Mouse (Mus musculus) embryo, embryonic 11 days (tissue): ENCODE measurements around the gene 6430571L13Rik.
"Not testable (repeated sequence)": the region's sequence is repeated elsewhere in the genome, so short reads cannot be mapped to it uniquely, and the experiment has no call there.

Experiments
- DNase-seq: peaks from one replicate; pipeline ENCODE4 v3.0.0-alpha.2; 2015

Gene 6430571L13Rik

DNA sequence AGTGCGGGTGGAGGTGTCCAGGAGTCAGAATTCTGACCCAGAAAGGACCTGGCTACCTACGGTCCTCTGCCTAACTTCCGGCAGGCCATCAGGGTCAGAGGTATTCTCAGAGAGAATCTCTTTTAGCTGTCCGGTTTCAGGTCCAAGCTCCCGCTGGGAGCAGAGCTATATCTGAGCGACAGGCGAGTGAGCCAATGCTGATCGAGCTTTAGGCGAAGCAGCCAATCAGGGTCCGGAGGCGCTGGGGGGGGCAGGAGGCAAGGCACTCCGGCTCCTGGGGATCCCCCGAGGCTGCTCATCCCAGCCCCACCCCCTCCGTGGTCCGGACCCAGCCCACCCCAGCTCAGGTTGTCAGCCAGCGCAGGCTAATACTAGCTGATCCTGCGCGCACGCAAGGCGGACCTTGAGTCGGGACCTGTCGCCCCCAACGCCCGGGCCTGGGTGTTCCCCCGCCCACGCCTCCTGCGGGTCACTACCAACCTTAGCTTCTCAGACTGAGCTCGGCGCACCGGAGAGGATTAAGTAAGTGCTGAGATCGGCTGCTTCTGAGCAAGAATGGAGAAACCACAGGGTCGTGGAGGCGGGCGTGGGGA lies at the start of gene 6430571L13Rik:
Gene 6430571L13Rik, plus strand, starts transcription at position 336 of the 593 bp plus-strand sequence.
- peak; percentile 95 for DNase-seq

DNA sequence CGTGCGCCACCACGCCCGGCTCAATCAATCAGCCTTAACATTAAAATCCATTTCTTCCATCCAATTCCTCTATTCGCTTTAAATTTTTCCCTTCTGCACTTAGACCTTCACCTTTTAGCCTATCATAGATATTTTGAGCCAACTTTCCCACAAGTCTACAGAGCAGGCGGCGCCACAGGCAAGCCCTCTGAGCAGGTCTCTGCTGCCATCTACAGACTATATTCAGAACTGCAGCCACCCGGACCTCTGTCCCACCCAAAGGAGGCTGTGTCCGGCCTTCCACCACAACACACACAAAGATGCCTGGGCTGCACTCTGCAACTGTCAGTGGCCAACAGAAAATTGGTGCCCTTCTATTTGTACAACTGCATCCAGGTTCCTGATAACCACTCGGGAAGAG lies 49.5 kb upstream of the 6430571L13Rik start:
- peak; percentile 81 for DNase-seq

DNA sequence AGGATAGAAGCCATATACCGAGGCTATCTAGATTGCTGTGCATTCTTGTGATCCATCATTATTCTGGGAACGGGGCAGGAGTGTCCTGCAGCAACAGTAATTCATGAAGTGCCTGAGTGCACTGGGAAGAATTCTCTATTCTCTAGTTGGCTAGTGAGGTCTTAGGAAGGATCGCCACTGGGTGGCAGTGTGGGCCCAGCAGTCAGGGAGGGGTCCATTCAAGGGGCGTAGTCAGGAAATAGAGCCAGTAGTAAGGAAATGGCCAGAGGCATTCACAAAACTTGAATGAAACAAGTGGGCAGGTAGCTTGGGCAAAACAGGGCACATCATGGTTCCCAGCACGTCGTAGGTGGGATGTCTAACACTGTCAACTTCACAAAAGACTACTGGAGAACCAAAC lies 46.2 kb upstream of the 6430571L13Rik start:
- peak; percentile 83 for DNase-seq

DNA sequence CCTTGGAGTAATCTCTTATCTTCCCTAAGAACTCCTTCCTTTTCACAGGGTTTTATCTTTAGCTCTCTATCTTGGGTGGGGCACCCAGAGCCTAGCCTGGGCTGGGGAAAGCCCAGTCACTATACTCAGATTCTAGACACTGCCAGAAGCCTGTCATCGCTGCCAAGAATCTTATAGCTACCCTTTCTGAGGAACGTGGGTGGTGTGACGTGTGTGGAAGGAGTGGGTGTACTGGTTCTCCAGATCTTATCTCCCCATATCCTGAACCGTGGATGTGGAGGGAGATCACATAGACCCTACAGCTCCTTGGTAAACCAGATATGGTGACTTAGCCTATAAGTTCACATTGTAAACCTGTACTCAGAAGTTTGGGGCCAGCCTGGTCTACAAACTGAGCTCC lies 44.8 kb upstream of the 6430571L13Rik start:
- DNase-seq: no peak

DNA sequence AAGGTAGTCTGAATTCAATTTTAAA lies 44.6 kb upstream of the 6430571L13Rik start, which contains the start of gene Cish:
Gene Cish, plus strand, starts transcription at position 11 of the 25 bp plus-strand sequence.
- DNase-seq: no peak

DNA sequence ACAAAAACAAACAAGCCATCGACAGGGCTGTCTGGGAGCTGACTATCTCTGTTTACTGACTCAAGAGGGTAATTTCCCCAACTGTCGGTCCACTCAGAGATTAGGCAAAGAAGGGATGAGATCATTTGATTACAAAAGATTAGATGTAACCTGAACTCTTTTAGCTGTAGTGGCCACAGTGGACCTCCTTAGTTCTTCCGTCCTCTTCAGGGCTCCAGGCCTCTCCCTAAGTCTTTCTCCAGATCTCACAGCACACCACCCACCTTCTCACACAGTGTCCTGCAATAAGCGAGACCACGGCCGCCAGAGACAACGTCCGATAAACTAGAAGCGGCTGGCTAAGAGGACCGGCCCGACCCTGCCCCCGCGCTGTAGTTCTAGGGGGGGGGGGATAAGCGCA lies 44.4 kb upstream of the 6430571L13Rik start:
- DNase-seq: no peak

DNA sequence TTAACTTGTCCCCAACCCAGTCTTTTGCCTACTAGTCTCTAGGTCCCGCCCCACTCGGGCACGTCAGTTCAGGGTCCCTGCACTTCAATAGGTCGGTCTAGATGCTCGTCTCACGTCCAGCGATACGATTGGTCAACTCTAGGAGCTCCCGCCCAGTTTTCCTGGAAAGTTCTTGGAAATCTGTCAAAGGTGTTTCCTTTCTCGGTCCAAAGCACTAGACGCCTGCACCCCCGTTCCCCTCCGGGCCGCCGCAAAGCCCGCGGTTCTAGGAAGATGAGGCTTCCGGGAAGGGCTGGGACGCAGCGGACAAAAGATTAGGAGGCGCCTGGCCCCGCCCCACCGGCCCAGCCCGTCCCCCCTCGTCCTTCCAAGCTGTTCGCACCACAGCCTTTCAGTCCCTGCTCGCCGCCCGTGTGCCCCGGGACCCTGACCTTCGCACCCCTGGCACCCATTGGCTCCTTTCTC lies 43.9 kb upstream of the 6430571L13Rik start:
- peak; percentile 95 for DNase-seq

DNA sequence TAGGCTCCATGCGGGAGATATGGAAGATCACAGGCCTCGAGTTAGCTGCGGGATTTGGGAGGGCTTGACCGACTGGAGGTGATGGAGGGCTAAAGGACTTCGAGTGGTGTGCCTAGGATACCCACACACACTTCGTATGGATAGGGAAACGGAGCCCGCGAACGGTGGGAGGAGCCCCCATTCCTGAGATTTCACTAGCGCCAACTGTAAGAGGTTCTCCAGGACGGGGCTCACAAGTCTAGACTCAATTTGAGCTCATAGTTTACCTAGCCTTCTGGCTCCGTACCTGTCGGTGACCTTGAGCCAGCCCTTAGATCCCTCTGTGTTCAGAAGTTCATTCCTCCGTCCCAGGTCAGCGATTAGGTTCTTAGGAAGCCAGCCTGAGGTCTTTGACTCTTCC lies 43.3 kb upstream of the 6430571L13Rik start:
- DNase-seq: no peak

DNA sequence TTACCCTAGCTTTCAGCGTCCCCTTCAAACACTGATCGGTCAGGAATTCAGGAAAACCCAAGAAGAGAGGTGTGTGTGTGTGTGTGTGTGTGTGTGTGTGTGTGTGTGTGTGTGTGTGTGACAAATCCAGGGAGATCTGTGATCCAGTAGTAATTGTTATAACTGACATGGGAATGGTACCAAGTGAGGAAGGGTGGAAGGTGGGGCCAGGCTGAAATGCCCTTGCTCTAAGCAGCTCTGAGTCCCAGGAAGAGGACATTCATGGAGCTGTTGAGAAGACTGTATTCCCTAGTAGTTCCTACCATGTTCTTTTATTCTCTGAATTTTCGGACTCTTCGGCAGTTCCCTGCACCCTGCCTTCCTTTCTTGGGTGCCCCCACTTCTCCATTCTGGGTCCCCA lies 42.7 kb upstream of the 6430571L13Rik start:
- DNase-seq: no peak

DNA sequence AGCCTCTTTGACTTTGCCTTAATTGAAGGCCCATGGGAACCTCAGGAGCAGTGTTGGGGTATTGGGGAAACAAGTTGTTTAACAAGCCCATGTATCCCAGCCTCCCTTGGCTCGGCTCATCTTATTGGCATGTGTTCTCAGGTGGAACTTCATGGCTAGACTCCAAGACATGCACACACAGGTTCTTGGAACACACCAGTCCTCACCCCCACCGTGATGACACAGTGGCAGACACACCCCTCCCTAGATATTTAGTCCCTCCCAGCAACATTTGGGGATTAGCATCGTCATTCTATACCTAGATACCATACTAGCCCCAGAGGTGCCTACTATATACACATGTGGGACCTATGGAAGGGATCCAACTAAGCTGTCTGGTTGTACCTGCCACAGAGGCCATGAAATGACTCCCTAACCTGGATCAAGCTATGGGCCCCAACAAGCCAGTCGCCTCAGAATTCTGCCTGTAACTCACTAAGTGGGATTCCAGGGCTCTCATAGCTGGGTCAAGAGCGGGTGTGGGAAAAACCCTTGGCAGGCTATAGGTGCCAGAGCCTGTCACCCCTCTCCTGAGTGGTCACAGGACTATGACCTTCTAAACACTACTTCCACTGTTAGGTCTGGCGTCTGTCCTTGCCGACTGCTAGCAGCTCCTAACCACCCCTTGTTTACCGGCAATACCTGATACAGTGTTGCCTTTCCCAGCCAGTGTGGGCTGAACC lies 42.2 kb upstream of the 6430571L13Rik start:
- no peak for DNase-seq

DNA sequence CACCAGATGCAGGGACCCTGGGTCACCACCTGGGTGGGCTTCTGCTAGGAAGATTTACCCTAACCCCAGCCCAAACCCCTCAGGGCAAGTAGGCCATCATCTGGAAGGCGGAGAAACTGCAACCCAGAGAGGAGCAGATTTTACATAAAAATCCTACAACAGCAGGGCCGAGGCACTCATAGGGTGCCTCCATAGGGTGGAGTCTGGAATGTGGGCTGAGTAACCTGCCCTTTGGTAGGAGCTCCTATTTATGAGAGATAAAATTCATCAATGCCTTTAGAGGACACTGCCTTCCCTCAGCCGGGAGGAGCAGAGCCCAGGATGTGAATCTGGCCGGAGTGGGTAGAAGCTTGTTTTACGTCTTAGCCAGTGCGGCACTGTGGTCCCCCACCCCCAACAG lies 41.5 kb upstream of the 6430571L13Rik start:
- no peak for DNase-seq

DNA sequence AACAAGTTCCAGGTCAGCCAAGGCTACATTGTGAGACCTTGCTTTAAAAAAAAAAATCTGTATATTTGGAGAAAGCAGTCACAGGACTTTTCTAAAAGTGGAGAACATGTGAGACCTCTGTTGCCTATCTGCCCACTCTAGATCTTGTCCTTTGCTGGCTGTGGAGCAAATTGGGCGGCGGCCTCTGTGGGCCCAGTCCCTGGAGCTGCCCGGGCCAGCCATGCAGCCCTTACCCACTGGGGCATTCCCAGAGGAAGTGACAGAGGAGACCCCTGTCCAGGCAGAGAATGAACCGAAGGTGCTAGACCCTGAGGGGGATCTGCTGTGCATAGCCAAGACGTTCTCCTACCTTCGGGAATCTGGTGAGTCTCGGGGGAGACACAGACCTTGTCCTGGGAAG lies 40.6 kb upstream of the 6430571L13Rik start:
- no peak for DNase-seq

DNA sequence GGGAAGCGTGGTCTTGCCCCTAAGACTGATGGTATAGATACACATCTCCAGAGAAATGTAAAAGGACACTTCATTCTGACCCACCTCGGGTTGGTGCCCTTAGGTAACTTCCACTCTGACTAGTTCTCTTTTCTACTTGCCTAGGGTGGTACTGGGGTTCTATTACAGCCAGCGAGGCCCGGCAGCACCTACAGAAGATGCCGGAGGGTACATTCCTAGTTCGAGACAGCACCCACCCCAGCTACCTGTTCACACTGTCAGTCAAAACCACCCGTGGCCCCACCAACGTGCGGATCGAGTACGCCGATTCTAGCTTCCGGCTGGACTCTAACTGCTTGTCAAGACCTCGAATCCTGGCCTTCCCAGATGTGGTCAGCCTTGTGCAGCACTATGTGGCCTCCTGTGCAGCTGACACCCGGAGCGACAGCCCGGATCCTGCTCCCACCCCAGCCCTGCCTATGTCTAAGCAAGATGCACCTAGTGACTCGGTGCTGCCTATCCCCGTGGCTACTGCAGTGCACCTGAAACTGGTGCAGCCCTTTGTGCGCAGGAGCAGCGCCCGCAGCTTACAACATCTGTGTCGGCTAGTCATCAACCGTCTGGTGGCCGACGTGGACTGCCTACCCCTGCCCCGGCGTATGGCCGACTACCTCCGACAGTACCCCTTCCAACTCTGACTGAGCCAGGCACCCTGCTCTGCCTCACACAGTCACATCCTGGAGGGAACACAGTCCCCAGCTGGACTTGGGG lies 40.0 kb upstream of the 6430571L13Rik start:
- DNase-seq: no peak

DNA sequence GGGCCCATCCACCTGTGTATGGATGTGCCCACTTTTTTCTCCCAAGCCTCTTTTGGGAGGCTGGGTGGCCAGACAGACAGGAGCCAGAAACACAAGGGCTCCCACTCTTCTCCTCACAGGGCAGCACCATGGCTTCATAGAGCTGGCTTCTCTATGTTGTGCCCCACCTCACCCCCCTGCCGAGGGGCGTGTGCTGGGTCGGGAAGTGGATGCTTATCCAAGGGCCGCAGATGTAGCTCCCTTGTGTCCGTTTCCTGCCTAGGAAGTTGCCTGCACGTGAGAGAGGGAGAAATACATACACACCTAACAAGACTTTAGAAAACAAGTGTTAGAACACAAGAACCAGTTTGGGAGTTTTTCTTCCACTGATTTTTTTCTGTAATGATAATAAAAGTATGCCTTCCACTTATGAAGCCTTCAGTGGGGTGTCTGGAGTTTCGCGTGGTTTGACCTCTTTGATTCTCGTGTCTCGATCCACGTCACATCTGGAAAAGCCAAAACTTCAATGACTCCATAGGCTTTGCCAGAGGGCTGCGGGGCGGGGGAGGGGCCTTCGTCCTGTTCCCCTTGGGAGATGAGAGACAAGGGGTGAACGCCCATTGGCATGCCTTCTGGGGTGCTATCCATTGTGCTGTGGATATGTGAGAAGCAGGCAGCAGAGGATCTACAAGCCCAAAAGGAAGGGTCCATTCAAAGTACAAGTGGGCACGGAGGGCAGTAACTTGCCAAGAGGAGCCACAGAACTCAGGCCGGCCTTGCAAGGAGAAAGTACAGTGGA lies 38.7 kb upstream of the 6430571L13Rik start:
- DNase-seq: no peak

DNA sequence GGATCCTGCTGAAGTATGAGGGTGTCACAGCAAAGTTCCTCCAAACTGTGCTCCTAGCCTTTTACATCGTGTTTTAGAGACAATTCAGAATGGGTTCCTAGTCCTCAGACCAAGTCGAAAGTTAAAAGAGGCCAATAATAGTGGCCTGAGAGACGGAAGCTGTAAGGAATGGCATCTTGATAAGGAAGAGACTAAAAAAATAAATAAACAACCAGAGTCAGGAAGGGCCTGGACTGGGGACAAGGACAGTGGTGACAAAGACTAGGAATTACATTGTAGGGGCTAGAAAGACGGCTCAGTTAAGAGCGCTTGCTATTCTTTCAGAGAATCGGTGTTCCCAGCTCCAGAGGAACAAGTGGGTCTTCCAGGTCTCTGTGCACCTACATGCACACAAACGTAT lies 37.8 kb upstream of the 6430571L13Rik start:
- DNase-seq: no peak

DNA sequence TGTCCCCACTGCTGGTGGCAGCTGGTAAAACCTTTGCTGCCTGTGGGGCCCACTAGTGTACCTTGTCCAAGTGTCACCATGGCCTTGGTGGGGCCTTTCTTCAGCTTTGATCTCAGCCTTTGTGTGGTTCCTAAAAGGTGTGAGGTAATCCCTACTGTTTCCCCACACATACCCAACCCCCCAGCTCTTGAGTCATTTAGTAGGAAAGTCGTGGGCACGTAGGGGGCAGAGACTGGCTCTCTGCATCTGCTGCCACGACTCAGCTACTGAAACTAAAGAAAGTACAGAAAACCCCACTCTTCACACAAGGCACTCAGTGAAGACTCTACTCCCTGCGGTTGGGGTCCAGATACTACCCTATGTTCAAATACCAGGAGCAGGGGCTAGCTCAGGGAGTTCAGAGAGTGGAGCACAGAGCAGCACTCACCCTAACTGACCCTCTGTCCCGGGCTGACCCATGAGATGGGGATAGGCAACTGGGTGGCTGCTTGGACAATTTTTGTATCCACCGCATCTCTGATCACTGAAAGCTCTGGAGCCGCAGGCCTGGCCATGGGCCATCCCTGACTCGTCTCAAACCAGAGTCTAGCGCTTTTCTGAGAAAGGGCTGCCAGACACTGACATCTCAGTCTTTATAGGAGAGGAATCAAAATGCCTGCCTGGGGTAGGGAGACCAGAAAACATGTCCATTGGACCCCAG lies 37.1 kb upstream of the 6430571L13Rik start:
- no peak for DNase-seq

DNA sequence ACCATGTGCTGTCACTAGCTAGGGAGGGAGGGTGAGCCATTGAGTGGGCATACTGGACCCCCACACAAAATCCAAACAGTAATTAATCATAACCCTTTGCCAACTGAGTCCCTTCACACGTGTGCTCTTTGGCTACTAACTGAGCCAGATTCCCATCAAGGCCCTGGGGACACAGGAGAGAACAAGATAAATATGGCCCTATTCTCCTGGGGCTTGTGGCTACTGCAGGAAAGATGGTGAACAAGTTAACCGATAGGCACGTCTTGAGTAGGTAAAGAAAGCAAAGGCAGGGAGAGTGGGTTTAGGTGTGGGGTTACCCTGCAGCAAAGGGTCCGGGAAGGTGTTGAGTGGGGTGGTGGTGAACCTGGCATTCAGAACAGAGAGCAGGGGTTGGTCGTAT lies 36.5 kb upstream of the 6430571L13Rik start:
- no peak for DNase-seq

DNA sequence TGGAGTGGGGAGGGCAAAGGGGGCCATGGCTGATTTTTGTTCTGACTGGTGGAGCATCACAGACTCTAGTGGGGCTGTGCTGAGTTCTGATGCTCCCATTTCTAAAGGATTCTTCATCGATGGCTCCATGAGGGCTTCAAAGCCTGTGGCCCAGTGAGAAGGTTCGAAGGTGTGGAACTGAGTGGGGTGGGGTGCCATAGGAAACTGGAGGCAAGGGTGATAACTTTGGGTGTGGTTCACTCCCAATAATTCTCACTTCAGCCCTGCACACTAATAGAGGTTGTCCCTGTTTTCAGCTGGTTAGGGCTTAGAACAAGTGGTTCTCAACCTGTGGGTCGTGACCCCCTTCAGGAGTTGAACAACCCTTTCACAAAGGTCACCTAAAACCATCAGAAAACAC lies 36.0 kb upstream of the 6430571L13Rik start:
- DNase-seq: no peak

DNA sequence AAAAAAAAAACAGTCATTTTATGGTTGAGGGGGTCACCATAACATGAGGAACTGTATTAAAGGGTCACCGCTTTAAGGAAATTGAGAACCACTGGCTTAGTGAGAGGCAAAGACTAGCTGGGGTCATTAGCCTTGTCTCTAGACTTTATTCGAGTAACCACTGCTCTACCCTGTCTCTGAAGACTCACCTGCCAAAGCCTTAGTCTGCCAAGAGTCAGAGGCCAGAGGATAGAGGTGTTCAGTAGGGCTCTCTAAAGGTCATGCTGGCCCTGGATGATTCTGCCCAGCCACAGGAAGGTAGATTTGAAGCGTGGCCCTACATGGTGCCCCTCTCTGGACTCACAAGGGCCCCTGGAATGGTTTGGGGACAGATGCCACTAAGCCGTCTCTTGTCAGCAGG lies 35.4 kb upstream of the 6430571L13Rik start:
- no peak for DNase-seq

DNA sequence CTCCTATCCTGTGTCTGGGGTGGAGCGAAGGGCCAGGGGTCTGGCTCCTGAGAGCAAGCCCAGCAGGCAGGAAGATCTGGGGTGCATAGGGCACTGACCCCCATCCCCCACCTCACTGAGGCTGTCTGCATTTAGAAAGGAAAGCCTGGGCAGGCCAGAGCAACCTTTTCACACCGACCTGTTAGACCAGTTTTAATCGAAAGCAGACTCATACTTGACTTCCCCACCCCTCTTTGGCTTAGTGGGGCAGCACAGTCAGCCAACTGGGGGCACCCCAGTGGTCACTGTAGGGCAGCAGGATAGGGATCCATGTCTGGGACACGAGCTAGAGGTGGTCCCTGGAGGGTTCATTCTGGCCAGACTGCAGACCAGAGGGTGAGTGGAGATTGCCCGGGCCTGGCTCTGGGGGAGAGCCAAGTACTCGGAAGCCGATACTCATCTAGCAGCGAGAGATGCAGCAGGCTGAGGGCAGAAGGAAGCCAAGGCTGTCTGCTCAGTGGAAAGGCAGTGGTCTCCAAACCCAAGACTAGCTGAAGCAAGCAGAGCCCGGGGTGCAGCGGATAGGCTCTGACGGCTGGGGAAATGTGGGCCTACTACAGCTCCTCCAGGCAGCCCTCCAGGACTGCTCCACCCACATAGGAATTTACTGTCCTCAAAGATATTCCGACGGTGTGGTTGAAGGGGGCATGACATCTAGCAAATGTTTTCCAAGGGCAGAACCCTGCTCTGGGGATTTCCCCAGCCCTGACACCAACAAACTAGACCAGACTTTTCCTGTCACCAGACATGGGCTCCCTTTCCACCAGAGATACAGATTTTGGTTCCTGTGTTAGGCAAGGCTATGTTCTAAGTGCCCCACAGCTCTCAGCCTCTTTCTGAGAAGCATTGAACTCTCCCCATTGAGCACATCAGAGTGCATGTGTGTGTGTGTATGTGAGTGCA lies 34.5 kb upstream of the 6430571L13Rik start:
- no peak for DNase-seq

DNA sequence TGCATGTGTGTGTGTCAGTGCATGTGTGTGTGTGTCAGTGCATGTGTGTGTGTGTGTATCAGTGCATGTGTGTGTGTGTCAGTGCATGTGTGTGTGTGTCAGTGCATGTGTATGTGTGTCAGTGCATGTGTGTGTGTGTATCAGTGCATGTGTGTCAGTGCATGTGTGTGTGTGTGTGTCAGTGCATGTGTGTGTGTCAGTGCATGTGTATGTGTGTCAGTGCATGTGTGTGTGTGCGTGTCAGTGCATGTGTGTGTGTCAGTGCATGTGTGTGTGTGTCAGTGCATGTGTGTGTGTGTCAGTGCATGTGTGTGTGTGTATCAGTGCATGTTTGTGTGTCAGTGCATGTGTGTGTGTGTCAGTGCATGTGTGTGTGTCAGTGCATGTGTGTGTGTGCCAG lies 33.7 kb upstream of the 6430571L13Rik start:
- DNase-seq: not testable (repeated sequence)
